Mouse (Mus musculus): Measurements from ENCODE around the gene Zfp263. TPM values are rescaled to one million over a fixed set of nuclear protein-coding genes. Genes with fewer than 3 reads are reported as not detected.

The Zfp263 gene
- polyA plus RNA-seq, 1 experiment = 19.6 TPM

GRCm38 (mm10) chr16:3776365-3776764, 32.5 kb downstream of the Zfp263 start:
- Histone ChIP-seq H3K27ac (ENCODE audit: insufficient read depth, low read length) (no peak overlapping the region), H3K4me3 (replicated peaks; ENCODE audit: insufficient read depth, low read depth, low read length) (no peak overlapping the region), H3K27me3 (ENCODE audit: control insufficient read depth, insufficient read depth, low read length) (no peaks in the 10 kb centered on the region), H3K4me1 (ENCODE audit: control insufficient read depth, insufficient read depth, low read length) (no peaks in the 10 kb centered on the region)
- no peak for DNase-seq
- 84% methylated on average over 3 of the region's 3 CpGs for WGBS
- TF ChIP-seq POLR2A (IDR thresholded peaks at IDR 0.05; ENCODE audit: borderline replicate concordance, insufficient read depth, low read length) = no peak
- TF ChIP-seq CTCF (IDR thresholded peaks at IDR 0.05; ENCODE audit: borderline replicate concordance, insufficient read depth, low read depth, low read length) = no peak

GRCm38 (mm10) chr16:3777986-3778385, 34.1 kb downstream of the Zfp263 start:
- DNase-seq = no peak
- TF ChIP-seq CTCF (IDR thresholded peaks at IDR 0.05; ENCODE audit: borderline replicate concordance, insufficient read depth, low read depth, low read length) = no peak
- TF ChIP-seq POLR2A (IDR thresholded peaks at IDR 0.05; ENCODE audit: borderline replicate concordance, insufficient read depth, low read length) = no peak
- Histone ChIP-seq H3K4me1 (ENCODE audit: control insufficient read depth, insufficient read depth, low read length) (no peaks in the 10 kb centered on the region), H3K27ac (ENCODE audit: insufficient read depth, low read length) (no peak overlapping the region), H3K27me3 (ENCODE audit: control insufficient read depth, insufficient read depth, low read length) (no peaks in the 10 kb centered on the region), H3K4me3 (replicated peaks; ENCODE audit: insufficient read depth, low read depth, low read length) (no peak overlapping the region)
- 47% methylated on average over 3 of the region's 3 CpGs for WGBS

- Histone ChIP-seq H3K27ac (ENCODE audit: insufficient read depth, low read length) (no peak overlapping the region), H3K4me1 (ENCODE audit: control insufficient read depth, insufficient read depth, low read length) (no peaks in the 10 kb centered on the region), H3K27me3 (ENCODE audit: control insufficient read depth, insufficient read depth, low read length) (no peaks in the 10 kb centered on the region), H3K4me3 (replicated peaks; ENCODE audit: insufficient read depth, low read depth, low read length) (no peak overlapping the region)
- DNase-seq = no peak
- TF ChIP-seq POLR2A (IDR thresholded peaks at IDR 0.05; ENCODE audit: borderline replicate concordance, insufficient read depth, low read length) = no peak
- no peak for TF ChIP-seq CTCF (IDR thresholded peaks at IDR 0.05; ENCODE audit: borderline replicate concordance, insufficient read depth, low read depth, low read length)
Measured at GRCm38 (mm10) chr16:3781237-3781636, 37.3 kb downstream of the Zfp263 start.

GRCm38 (mm10) chr16:3788394-3788793, 44.5 kb downstream of the Zfp263 start:
- Histone ChIP-seq H3K4me3 (replicated peaks; ENCODE audit: insufficient read depth, low read depth, low read length) (no peak overlapping the region), H3K4me1 (ENCODE audit: control insufficient read depth, insufficient read depth, low read length) (no peaks in the 10 kb centered on the region), H3K27me3 (ENCODE audit: control insufficient read depth, insufficient read depth, low read length) (no peaks in the 10 kb centered on the region), H3K27ac (ENCODE audit: insufficient read depth, low read length) (no peak overlapping the region)
- no peak for TF ChIP-seq CTCF (IDR thresholded peaks at IDR 0.05; ENCODE audit: borderline replicate concordance, insufficient read depth, low read depth, low read length)
- TF ChIP-seq POLR2A (IDR thresholded peaks at IDR 0.05; ENCODE audit: borderline replicate concordance, insufficient read depth, low read length) = no peak
- DNase-seq = no peak

Other genes with a start within 250 kb of the Zfp263 start
- gene Olfr161, start 153.1 kb upstream of the Zfp263 start, polyA plus RNA-seq (2012; rRNA removed) = not detected in 2 replicates
- gene Mefv, start 26.0 kb upstream of the Zfp263 start, polyA plus RNA-seq (2012; rRNA removed) = not detected in 2 replicates
- gene Olfr15, start 86.8 kb downstream of the Zfp263 start, polyA plus RNA-seq (2012; rRNA removed) = not detected in 2 replicates
- gene Zfp174, start 103.2 kb downstream of the Zfp263 start, polyA plus RNA-seq (2012; rRNA removed) = 1.8 and 2.2 TPM in 2 replicates
- gene Naa60, start 128.3 kb downstream of the Zfp263 start, polyA plus RNA-seq (2012; rRNA removed) = 115 and 116 TPM in 2 replicates
- 14.1 and 14.3 TPM in 2 replicates for gene Zfp597, start 140.5 kb downstream of the Zfp263 start, polyA plus RNA-seq (2012; rRNA removed)
- gene Gm20695, start 140.6 kb downstream of the Zfp263 start, polyA plus RNA-seq (2012; rRNA removed) = 0.69 and 1.4 TPM in 2 replicates
- 4.8 and 5.8 TPM in 2 replicates for gene 1700037C18Rik, start 164.6 kb downstream of the Zfp263 start, polyA plus RNA-seq (2012; rRNA removed)
- 24.6 and 26.5 TPM in 2 replicates for gene Cluap1, start 164.7 kb downstream of the Zfp263 start, polyA plus RNA-seq (2012; rRNA removed)
- gene Nlrc3, start 232.5 kb downstream of the Zfp263 start, polyA plus RNA-seq (2012; rRNA removed) = 2.2 and 2.7 TPM in 2 replicates

All from cerebellum, adult 2 months (tissue).